Mouse (Mus musculus): Measurements from ENCODE around the gene Znrd1as.

DNA sequence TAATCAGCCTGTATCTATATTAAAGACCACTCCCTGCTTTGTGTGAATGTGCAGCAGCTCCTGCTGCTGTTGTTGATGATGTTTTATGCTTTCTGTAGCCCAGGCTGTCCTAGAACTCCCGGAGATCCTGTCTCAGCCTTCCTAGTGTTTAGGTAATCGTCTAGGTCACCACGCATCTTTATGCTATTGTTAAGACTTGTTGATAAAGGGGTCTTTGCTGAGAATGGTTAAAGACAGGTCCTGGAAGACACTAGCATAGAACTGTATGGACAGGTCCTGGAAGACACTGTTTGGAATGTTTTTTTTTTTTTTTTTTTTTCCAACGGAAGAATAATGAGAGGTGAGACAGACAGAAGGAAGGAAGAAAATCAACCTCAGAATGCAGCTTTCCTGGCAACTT is 45.0 kb downstream of the Znrd1as start:
- TF ChIP-seq CTCF (conservative IDR thresholded peaks at IDR 0.05; ENCODE audit: low read length), result no peak
- TF ChIP-seq NANOG (IDR thresholded peaks at IDR 0.05; ENCODE audit: borderline replicate concordance, low read length), result no peak
- TF ChIP-seq POU5F1 (IDR thresholded peaks at IDR 0.05; ENCODE audit: borderline replicate concordance, low read length), result no peak

Measured in E14TG2a.4 (cell line).